Mouse (Mus musculus): ENCODE data around the gene Shc1. TPM values are rescaled to one million over a fixed set of nuclear protein-coding genes. Genes with fewer than 3 reads are reported as not detected.
"Not testable (repeated sequence)": the region's sequence is repeated elsewhere in the genome, so short reads cannot be mapped to it uniquely, and the experiment has no call there.

The Shc1 gene
- polyA plus RNA-seq, 1 experiment from 2014 or later = 87.3 TPM

- 11% methylated on average over 22 of the region's 22 CpGs for WGBS
- H3K4me2 ChIP-seq (replicated peaks) = peak overlapping the region; percentile 84
- peaks cover 8% of the 10 kb centered on the region for H3K36me3 ChIP-seq
- H3K27me3 ChIP-seq (replicated peaks) = no peaks in the 10 kb centered on the region
- peaks cover 52% of the 10 kb centered on the region for H3K4me1 ChIP-seq (replicated peaks)
- H3K4me3 ChIP-seq (replicated peaks) = peak overlapping the region; percentile 48
- H3K27ac ChIP-seq = peak overlapping the region; percentile 91
- peak overlapping the region; percentile 74 for H3K9ac ChIP-seq
- H3K9me3 ChIP-seq = no peaks in the 10 kb centered on the region
- ATAC-seq = no peak
Measured at GRCm38 (mm10) chr3:89421810-89422473, 3.7 kb downstream of the Shc1 start.

- Histone ChIP-seq H3K36me3 (peaks cover 13% of the 10 kb centered on the region), H3K9me3 (no peaks in the 10 kb centered on the region), H3K4me3 (replicated peaks) (peak overlapping the region; percentile 48), H3K27me3 (replicated peaks) (no peaks in the 10 kb centered on the region), H3K27ac (no peak overlapping the region), H3K9ac (peak overlapping the region; percentile 74; the same call in 1 of the 2 replicates), H3K4me1 (replicated peaks) (peaks cover 52% of the 10 kb centered on the region), H3K4me2 (replicated peaks) (peak overlapping the region; percentile 84)
- WGBS = 69% methylated on average over 6 of the region's 6 CpGs
- ATAC-seq = no peak
Measured at GRCm38 (mm10) chr3:89422556-89423205, 4.4 kb downstream of the Shc1 start.

GRCm38 (mm10) chr3:89424416-89425140, 6.3 kb downstream of the Shc1 start:
- WGBS = 85% methylated on average over 5 of the region's 5 CpGs
- no peaks in the 10 kb centered on the region for H3K9me3 ChIP-seq
- no peak overlapping the region for H3K4me3 ChIP-seq (replicated peaks)
- no peaks in the 10 kb centered on the region for H3K27me3 ChIP-seq (replicated peaks)
- H3K4me1 ChIP-seq (replicated peaks) = peaks cover 51% of the 10 kb centered on the region
- peak; percentile 31; the same call in 1 of the 2 replicates for ATAC-seq
- peak overlapping the region; percentile 36; the same call in 1 of the 2 replicates for H3K27ac ChIP-seq
- H3K4me2 ChIP-seq (replicated peaks) = peak overlapping the region; percentile 84; the same call in 1 of the 2 replicates
- no peak overlapping the region for H3K9ac ChIP-seq
- peaks cover 18% of the 10 kb centered on the region for H3K36me3 ChIP-seq

DNA sequence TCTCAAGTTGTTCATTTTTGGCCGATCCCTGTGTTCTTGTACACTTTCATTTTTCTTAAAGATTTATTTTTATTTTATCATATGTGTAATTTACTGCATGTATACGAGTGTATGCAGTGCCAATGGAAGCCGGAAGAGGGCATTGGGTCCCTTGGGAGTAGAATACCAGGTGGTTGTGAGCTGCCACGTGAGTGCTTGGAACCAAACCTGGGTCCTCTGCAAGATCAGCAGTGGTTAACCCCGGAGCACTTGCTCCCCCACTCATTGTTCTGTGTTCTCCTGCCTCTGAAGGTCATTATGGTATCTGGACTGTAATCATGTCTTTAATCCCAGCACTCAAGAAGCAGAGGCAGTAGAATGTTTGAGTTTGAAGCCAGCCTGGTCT, 6.9 kb downstream of the Shc1 start:
- H3K27me3 ChIP-seq (replicated peaks) = no peaks in the 10 kb centered on the region
- peaks cover 45% of the 10 kb centered on the region for H3K4me1 ChIP-seq (replicated peaks)
- WGBS = 80% methylated on average over 5 of the region's 5 CpGs
- peak overlapping the region; percentile 19; the same call in 1 of the 2 replicates for H3K4me2 ChIP-seq (replicated peaks)
- ATAC-seq = no peak
- no peaks in the 10 kb centered on the region for H3K9me3 ChIP-seq
- 0 out of 2 replicates have a peak overlapping the region, but pooled peaks have one; percentile 7 for H3K27ac ChIP-seq
- H3K9ac ChIP-seq = no peak overlapping the region
- no peak overlapping the region for H3K4me3 ChIP-seq (replicated peaks)
- H3K36me3 ChIP-seq = peaks cover 18% of the 10 kb centered on the region

- Histone ChIP-seq H3K9me3 (no peaks in the 10 kb centered on the region), H3K9ac (no peak overlapping the region), H3K27ac (no peak overlapping the region), H3K4me3 (replicated peaks) (no peak overlapping the region), H3K36me3 (peaks cover 18% of the 10 kb centered on the region), H3K4me1 (replicated peaks) (peaks cover 41% of the 10 kb centered on the region), H3K27me3 (replicated peaks) (no peaks in the 10 kb centered on the region), H3K4me2 (replicated peaks) (no peak overlapping the region)
- 88% methylated on average over 4 of the region's 4 CpGs for WGBS
- ATAC-seq = no peak
Measured at GRCm38 (mm10) chr3:89425876-89426275, 7.6 kb downstream of the Shc1 start.

- not testable (repeated sequence) for H3K4me2 ChIP-seq (replicated peaks); H3K9me3 ChIP-seq; H3K27me3 ChIP-seq (replicated peaks); H3K4me3 ChIP-seq (replicated peaks); H3K27ac ChIP-seq; H3K9ac ChIP-seq; ATAC-seq
- 90% methylated on average over 7 of the region's 7 CpGs for WGBS
- peaks cover 35% of the 10 kb centered on the region for H3K36me3 ChIP-seq
- H3K4me1 ChIP-seq (replicated peaks) = peaks cover 26% of the 10 kb centered on the region
Measured at GRCm38 (mm10) chr3:89429021-89429420, 10.8 kb downstream of the Shc1 start.

- Histone ChIP-seq H3K27me3 (replicated peaks) (no peaks in the 10 kb centered on the region), H3K27ac (peak within 1 kb of the TSS; percentile 92), H3K4me2 (replicated peaks) (peak within 1 kb of the TSS; percentile 75), H3K36me3 (peaks cover 28% of the 10 kb centered on the region), H3K4me3 (replicated peaks) (peak within 1 kb of the TSS; percentile 96), H3K4me1 (replicated peaks) (peaks cover 14% of the 10 kb centered on the region), H3K9ac (peak within 1 kb of the TSS; percentile 95), H3K9me3 (no peaks in the 10 kb centered on the region)
- WGBS = 2% methylated on average over 66 of the region's 68 CpGs
- ATAC-seq = peak; percentile 99
Measured at GRCm38 (mm10) chr3:89430171-89431159, 12.2 kb downstream of the Shc1 start, which contains the start of gene Pygo2. Gene Pygo2, plus strand, starts transcription at chr3:89430214.

GRCm38 (mm10) chr3:89432606-89433005, 14.4 kb downstream of the Shc1 start:
- peaks cover 21% of the 10 kb centered on the region for H3K4me1 ChIP-seq (replicated peaks)
- no peak for ATAC-seq
- H3K9me3 ChIP-seq = no peaks in the 10 kb centered on the region
- H3K9ac ChIP-seq = no peak overlapping the region
- H3K27ac ChIP-seq = no peak overlapping the region
- 96% methylated on average over 8 of the region's 8 CpGs for WGBS
- H3K27me3 ChIP-seq (replicated peaks) = no peaks in the 10 kb centered on the region
- H3K4me3 ChIP-seq (replicated peaks) = no peak overlapping the region
- H3K4me2 ChIP-seq (replicated peaks) = no peak overlapping the region
- peaks cover 22% of the 10 kb centered on the region for H3K36me3 ChIP-seq

DNA sequence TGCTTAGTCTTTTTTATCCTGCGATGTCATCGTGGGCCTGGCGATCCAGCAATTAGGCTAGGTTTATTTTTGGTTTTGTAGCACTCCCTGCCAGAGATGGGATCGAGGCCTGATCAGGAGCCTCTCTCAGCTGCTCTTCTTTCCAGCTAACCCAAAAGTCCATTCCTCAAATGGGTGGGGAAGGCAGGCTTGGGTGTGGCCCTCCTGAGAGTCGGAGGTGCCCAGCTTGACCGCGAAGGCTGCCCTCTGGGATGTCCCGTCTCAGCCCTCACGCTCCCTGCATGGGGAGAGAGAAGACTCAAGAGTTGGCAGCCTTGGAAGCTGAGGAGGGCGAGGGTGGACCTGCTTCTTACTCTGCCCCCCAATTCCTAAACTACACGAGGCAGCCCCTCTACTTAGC, 16.3 kb downstream of the Shc1 start:
- Histone ChIP-seq H3K4me3 (replicated peaks) (no peak overlapping the region), H3K27me3 (replicated peaks) (no peaks in the 10 kb centered on the region), H3K4me1 (replicated peaks) (peaks cover 21% of the 10 kb centered on the region), H3K9ac (no peak overlapping the region), H3K36me3 (peaks cover 17% of the 10 kb centered on the region), H3K4me2 (replicated peaks) (no peak overlapping the region), H3K27ac (no peak overlapping the region), H3K9me3 (no peaks in the 10 kb centered on the region)
- ATAC-seq = no peak
- WGBS = 85% methylated on average over 11 of the region's 11 CpGs

GRCm38 (mm10) chr3:89435041-89435440, 16.8 kb downstream of the Shc1 start:
- no peak overlapping the region for H3K9ac ChIP-seq
- H3K36me3 ChIP-seq = peaks cover 17% of the 10 kb centered on the region
- ATAC-seq = no peak
- no peak overlapping the region for H3K27ac ChIP-seq
- no peaks in the 10 kb centered on the region for H3K9me3 ChIP-seq
- WGBS = 77% methylated on average over 7 of the region's 7 CpGs
- H3K4me3 ChIP-seq (replicated peaks) = no peak overlapping the region
- no peaks in the 10 kb centered on the region for H3K27me3 ChIP-seq (replicated peaks)
- H3K4me1 ChIP-seq (replicated peaks) = peaks cover 21% of the 10 kb centered on the region
- H3K4me2 ChIP-seq (replicated peaks) = no peak overlapping the region

Measured in intestine, embryonic 15.5 days (tissue).